Mouse (Mus musculus) frontal cortex, postnatal 10 days (tissue): ENCODE results near the gene Amd2.

ENCODE experiments used
- DNase-seq, 2 experiments: peaks; one replicate each; pipeline ENCODE4 v3.0.0; 2022; ENCODE audit warnings: low spot score in 2 of 2, mixed read lengths in 1 of 2

Amd2 gene

DNA sequence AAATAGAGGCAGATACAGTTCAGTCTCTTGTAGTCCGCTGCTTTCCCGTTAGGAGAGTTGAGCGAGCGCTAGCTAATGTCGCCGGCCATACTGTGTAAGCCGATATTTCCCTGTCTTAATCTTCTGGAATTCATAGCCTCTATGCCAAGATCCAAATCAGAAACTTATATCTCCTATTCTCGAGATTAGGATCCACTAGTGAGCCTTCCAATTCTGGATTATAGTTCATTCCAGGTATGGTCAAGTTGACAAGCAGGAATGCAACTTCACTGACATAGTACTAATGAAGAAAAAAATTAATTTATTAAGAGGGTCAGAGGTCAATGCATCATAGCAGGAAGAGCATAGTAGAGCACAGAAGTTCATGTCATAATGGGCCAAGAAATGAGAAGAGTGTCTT is at the start of gene Amd2:
Gene Amd2, minus strand, starts transcription at position 101 of the 400 bp plus-strand sequence.
- DNase-seq = no peak

DNA sequence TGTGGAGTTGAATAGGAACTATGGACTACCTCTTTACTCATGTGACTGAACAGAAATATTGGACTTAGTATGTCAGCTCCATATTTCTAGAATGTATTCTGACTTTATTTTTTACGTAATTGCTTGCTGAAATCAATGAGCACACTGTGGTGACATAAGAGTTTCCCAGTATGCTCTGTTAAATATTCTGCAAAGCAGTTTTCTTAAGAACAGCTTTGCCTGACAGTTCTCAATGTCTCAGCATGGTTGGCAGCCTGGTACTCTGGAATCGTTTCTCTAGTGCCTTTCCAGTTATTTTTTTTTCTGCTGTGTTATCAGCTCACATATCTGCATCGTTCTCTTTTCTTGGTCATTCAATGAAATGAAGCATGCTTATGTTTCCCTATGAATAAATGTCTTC is 49.6 kb upstream of the Amd2 start:
- DNase-seq = no peak

DNA sequence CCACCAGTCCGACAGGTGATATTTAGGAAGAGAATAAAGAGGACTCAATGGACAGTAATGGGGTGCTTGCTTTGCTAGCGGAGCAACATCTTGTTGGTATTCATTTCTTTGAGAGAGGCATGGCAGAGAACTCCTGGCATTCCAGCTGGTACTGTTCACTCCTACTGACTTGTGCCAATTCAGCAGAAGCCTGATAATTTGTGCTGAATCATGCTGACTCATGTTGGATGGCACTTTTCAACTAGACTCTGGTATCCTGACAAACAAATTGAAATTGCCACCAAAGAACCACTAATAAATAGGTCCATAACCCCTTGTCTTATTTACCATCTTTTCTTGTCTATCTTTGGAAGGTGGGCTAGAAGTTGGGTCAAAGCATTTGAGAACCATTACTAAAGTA is 25.9 kb upstream of the Amd2 start:
- no peak for DNase-seq

DNA sequence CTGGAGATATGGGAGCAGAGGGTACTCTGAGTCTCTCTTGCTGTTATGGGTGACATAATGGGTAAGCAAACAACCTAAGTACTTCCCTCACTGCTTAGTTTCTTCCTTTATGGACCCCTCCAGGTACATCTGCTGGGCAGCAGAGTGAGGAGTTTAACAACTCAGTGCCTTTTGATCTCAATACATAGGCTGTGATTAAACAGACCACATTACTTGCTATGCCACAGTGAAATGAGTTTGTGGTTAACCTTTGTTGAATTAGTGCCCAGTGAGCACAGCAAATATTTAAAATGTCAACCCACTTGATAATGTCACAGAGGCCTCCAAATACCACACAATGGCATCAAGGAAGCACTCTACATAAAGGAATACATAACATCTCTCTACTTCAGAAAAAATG is 2.6 kb upstream of the Amd2 start:
- no peak for DNase-seq
